Mouse (Mus musculus): ENCODE data around the gene Mrpl58.

Gene Mrpl58

DNA sequence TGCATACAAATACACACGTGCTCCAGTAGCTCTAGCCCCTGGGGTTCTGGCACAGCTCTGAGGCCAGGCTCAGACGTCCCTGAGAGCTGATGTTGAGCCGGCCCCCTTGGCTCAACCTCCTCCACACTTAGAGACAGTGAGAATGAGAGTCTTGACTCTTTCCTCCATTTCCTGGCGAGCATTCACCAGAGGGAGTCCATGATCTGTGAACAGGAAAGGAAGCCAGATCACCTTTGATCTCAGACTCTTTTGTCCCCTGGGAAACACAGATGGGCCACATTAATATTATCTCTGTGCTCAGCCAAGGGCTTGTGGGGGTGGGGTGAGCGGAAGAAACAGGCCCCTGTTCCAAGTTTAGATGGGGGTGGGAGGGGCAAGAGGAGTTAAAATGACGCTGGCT, 53.9 kb downstream of the Mrpl58 start:
- no peak for DNase-seq (ENCODE audit: low read depth, low spot score)

- DNase-seq (ENCODE audit: low read depth, low spot score): no peak
These were observed 57.4 kb downstream of the Mrpl58 start for GRCm38 (mm10) chr11:115460976-115461375.

- DNase-seq (ENCODE audit: low read depth, low spot score): no peak
These were observed 58.3 kb downstream of the Mrpl58 start for GRCm38 (mm10) chr11:115461846-115462242.

All from ES-CJ7 (cell line).